Mouse (Mus musculus) forebrain, embryonic 13.5 days (tissue): ENCODE measurements at regions not wholly inside any gene's neighbourhood (a gene's known extent, or its start where the extent isn't known, plus 50 kb on each side); places are given as distances from the start of the nearest gene placed in this dataset.

Experiments used
- ATAC-seq: fragments of 200-750 bp; cut with Nextera tagmentation; 2 replicates; pipeline ENCODE4 v1.8.0; 2017
- H3K27ac ChIP-seq: fragments of 300-500 bp; sonication (generic); 2 replicates; pipeline ENCODE4 v1.5.1; 2015; ENCODE audit warnings: inconsistent platforms, mild to moderate bottlenecking, moderate library complexity
- H3K27me3 ChIP-seq: fragments of 300-500 bp; sonication (generic); 2 replicates; pipeline ENCODE4 v1.6.1; 2015; ENCODE audit warnings: mild to moderate bottlenecking, inconsistent platforms
- H3K36me3 ChIP-seq: fragments of 300-500 bp; sonication (generic); 2 replicates; pipeline ENCODE4 v1.6.1; 2015; ENCODE audit warnings: mild to moderate bottlenecking, inconsistent platforms; ENCODE audit not compliant: poor library complexity, severe bottlenecking
- H3K4me1 ChIP-seq: fragments of 300-500 bp; sonication (generic); 2 replicates; pipeline ENCODE4 v1.6.1; 2015; ENCODE audit warnings: inconsistent platforms
- H3K4me2 ChIP-seq: fragments of 300-500 bp; sonication (generic); 2 replicates; pipeline ENCODE4 v1.6.1; 2015; ENCODE audit warnings: inconsistent platforms, mild to moderate bottlenecking, moderate library complexity
- H3K4me3 ChIP-seq: fragments of 300-500 bp; sonication (generic); 2 replicates; pipeline ENCODE4 v1.5.1; 2015; ENCODE audit warnings: mild to moderate bottlenecking, inconsistent platforms
- H3K9ac ChIP-seq: fragments of 300-500 bp; sonication (generic); 2 replicates; pipeline ENCODE4 v1.6.1; 2015; ENCODE audit warnings: mild to moderate bottlenecking, inconsistent platforms
- H3K9me3 ChIP-seq: fragments of 300-500 bp; sonication (generic); replicated peaks from 2 replicates; pipeline ENCODE4 v1.6.1; 2016; ENCODE audit warnings: inconsistent platforms
- WGBS: fragments of 180-500 bp; shearing (Covaris S2); methylation state at CpG from one replicate; pipeline ENCODE4 v1.1.7; 2015; 5-methylcytosine and 5-hydroxymethylcytosine counted together

DNA sequence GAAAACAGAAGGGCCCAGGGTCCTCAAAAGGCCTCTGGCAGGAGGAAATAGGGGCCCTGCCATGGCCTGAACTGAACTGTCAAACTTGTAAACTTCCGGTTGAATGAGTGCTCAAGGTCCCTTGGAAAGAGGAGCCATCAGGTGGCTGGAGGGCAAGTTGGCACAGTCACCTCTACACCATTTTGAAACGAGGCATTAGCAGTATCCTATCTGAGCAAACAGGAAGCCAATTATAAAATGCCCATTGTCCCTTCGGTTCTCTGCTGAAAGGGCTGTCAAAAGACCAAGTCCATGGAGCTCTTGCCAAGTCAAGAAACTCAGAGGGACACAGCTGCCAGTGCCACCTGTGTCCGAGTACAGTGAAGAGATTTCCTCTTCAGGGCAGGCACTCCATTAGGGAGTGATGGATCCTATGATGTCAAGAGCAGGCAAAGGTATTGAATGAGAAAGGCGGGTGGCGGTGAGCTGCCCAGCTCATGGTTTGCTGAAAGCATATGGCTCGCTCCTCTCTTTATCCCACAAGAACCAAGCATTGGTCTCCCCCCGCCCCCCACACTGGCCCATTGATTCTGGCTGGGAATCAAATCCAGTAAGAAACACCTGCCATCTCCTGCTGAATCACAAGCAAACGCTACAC is 103.0 kb upstream of the Tut7 start:
- Histone ChIP-seq H3K27ac (peak overlapping the region; percentile 59), H3K9ac (no peak overlapping the region), H3K4me2 (no peak overlapping the region), H3K36me3 (no peaks in the 10 kb centered on the region), H3K9me3 (no peaks in the 10 kb centered on the region), H3K4me1 (peaks cover 35% of the 10 kb centered on the region), H3K27me3 (no peaks in the 10 kb centered on the region), H3K4me3 (no peak overlapping the region)
- peak; percentile 87 for ATAC-seq
- WGBS: 31% methylated on average over 9 of the region's 9 CpGs

DNA sequence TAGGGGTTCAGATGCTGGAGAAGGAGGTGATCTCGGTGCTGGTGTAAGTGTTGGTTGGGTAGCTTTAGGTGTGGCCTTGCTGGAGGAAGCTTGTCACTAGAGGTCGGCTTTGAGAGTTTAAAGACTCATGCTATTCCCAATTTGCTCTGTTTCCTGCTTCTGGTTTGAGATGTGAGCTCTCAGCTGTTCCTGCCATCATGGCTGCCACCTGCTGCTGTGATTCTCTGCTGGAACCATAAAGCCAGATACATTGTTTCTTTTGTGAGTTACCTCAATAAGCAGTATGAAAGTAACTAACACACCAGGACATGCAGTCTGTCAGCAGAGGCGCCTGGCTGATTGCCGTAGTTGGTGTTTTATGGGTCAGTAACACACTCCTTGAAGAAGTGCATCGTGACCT is 94.2 kb upstream of the Tut7 start:
- no peaks in the 10 kb centered on the region for H3K4me1 ChIP-seq
- no peak overlapping the region for H3K4me2 ChIP-seq
- WGBS: 91% methylated on average over 5 of the region's 5 CpGs
- no peak for ATAC-seq
- no peaks in the 10 kb centered on the region for H3K36me3 ChIP-seq
- no peaks in the 10 kb centered on the region for H3K9me3 ChIP-seq
- H3K9ac ChIP-seq: no peak overlapping the region
- H3K4me3 ChIP-seq: no peak overlapping the region
- H3K27me3 ChIP-seq: no peaks in the 10 kb centered on the region
- no peak overlapping the region for H3K27ac ChIP-seq

DNA sequence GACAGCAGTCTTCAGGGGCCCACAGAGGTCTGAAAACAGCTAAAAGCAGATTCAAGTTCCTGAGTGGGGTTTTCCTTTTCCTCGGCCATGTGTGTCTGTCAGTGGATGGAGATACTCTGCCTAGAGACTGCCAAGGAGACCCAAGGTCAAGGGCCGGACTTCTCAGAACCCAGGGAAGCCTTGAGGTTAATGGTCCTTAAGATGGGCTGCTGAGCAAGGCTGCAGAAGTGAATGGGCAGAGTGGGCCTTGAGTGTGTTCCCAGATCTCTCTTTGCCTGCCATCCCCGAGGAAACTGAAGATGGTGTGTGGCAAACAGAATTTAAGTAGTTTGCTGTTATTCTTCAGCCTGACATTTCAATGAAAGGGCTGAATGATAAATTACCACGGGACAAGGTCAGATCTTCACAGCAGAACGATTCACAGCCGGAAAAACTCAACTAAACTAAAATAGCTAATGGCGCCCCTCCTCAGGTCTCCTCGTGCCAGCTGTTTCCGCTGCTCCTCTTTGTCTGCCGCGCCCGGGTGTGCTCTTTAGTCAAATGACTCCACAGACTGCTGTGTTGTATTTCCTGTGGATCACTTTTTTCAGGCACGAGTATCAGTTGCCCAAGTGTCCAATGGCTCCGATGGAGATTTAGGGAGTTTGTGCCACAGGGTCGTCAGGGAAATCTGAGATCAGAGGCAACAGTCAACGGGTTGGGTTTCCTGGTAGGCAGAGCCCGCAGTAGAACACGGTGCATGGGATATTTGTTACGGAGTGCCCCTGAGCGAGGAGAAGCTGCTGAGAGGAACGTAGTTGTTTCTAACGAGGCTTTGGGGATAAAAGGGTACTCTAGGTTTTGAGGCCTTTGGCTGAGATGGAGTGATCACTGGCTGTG is 93.5 kb upstream of the Tut7 start:
- no peak overlapping the region for H3K4me2 ChIP-seq
- peaks cover 5% of the 10 kb centered on the region for H3K4me1 ChIP-seq
- no peaks in the 10 kb centered on the region for H3K9me3 ChIP-seq
- no peaks in the 10 kb centered on the region for H3K27me3 ChIP-seq
- no peak for ATAC-seq
- WGBS: 84% methylated on average over 22 of the region's 22 CpGs
- no peak overlapping the region for H3K4me3 ChIP-seq
- H3K36me3 ChIP-seq: no peaks in the 10 kb centered on the region
- H3K27ac ChIP-seq: no peak overlapping the region
- H3K9ac ChIP-seq: no peak overlapping the region

DNA sequence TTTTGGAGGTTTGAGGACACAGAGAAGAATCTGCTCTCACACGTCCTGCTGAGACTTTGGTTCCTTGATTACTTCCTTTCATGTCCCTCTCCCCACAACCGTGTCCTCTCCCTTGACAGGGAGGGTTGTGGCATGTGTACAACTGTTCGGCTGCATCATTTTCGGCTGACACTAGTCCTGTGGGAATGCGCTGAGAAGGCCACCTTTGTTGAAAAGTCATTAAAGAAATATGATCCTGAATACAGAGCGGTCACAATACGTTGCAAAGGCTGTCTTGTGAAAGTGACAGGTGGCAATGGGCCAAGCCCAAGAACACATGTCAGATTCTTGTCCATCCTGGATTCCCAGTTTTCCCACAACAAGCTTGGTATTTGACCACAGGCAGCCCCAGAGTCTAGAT is 92.8 kb upstream of the Tut7 start:
- Histone ChIP-seq H3K4me2 (no peak overlapping the region), H3K9me3 (no peaks in the 10 kb centered on the region), H3K4me3 (no peak overlapping the region), H3K27ac (no peak overlapping the region), H3K9ac (no peak overlapping the region), H3K4me1 (peaks cover 11% of the 10 kb centered on the region), H3K36me3 (no peaks in the 10 kb centered on the region), H3K27me3 (no peaks in the 10 kb centered on the region)
- WGBS: 93% methylated on average over 7 of the region's 7 CpGs
- ATAC-seq: no peak

DNA sequence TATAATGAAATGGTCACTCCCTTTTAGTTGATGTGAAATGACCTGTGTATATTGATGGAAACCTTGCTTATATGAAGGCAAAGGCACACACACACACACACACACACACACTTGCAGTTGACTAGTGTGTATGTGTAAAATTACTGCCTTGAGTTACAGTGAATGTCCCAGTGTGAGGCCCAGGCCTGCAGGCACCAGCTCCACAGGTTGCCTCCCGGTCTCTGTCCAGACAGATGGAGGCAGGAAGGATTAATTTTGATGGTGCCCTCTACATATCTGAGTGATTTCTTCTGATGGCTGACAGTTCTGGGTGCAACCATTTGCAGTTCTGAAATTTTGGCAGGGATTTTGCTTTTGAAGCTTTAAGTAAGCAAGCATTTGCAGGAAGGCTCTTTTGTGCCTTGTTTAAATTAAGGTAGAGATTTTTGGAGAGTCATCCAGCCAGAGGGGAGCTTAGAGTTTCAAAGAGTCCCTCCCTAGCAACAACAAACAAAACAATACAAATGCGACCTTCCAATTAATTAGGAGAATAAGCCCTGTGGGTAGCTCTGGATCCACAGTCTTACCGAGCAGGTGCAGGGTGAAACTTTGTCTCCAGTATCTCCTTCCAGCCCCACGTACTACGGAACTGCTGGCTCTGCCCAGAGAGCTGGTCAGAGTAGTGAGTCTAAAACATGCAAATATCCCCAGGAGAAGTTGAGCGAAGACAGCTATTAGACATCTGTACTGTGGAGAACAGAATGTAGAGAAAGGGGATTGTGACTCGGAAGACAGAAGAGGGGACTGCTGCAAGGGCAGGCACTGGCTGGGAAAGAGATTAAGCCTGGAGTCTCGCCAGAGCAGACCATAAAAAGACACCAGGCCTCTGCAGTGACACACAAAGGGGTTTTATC is 87.5 kb upstream of the Tut7 start:
- Histone ChIP-seq H3K9me3 (peaks cover 6% of the 10 kb centered on the region; the same call in 1 of the 2 replicates), H3K9ac (no peak overlapping the region), H3K27me3 (no peaks in the 10 kb centered on the region), H3K27ac (peak overlapping the region; percentile 62), H3K4me3 (no peak overlapping the region), H3K36me3 (no peaks in the 10 kb centered on the region), H3K4me2 (peak overlapping the region; percentile 13; the same call in 1 of the 2 replicates), H3K4me1 (peaks cover 23% of the 10 kb centered on the region)
- 0 out of 2 replicates have a peak, but pooled peaks have one; percentile 27 for ATAC-seq
- 6% methylated on average over 8 of the region's 8 CpGs for WGBS

DNA sequence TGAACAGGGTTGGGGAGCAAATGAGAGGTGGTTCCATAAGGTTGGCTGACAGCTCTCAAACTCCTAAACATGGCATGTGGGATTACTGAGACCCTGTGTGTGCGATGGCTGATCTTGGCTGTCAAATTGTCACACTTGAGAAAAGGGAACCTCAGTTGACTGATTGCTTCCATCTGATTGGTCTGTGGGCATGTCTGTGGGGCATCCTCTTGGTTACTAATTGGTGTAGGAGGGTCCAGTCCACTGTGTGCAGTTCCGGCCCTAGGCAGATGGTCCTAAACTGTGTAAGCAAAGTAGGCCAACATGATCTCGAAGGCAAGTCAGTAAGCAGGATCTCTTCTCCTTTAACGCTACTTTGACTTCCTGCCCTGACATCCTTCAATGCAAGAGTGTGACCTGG is 86.5 kb upstream of the Tut7 start:
- no peaks in the 10 kb centered on the region for H3K36me3 ChIP-seq
- H3K9ac ChIP-seq: no peak overlapping the region
- no peak overlapping the region for H3K4me2 ChIP-seq
- WGBS: 89% methylated on average over 4 of the region's 4 CpGs
- no peak overlapping the region for H3K4me3 ChIP-seq
- H3K4me1 ChIP-seq: peaks cover 23% of the 10 kb centered on the region
- H3K9me3 ChIP-seq: peaks cover 6% of the 10 kb centered on the region; the same call in 1 of the 2 replicates
- no peak for ATAC-seq
- no peak overlapping the region for H3K27ac ChIP-seq
- H3K27me3 ChIP-seq: no peaks in the 10 kb centered on the region

DNA sequence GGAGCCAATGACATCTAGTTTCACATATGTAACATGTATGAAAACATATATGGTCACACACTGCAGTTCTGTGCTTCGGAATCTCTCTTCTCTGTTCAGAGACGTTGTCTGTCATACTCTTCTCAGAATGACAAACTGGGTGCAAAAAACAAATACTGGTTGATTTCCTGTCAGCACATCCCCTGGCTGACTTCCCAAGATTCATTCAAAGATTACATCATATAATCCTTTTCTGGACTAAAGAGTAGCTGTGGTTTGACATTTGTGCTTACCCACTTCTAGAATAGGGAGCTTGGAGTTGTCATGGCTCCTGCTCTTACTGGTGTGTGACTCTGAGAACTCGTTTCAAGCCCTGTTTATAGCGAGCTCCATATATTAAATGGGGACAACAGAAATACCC is 85.8 kb upstream of the Tut7 start:
- Histone ChIP-seq H3K4me1 (peaks cover 23% of the 10 kb centered on the region), H3K9ac (no peak overlapping the region), H3K4me2 (no peak overlapping the region), H3K27ac (no peak overlapping the region), H3K36me3 (no peaks in the 10 kb centered on the region), H3K9me3 (peaks cover 6% of the 10 kb centered on the region; the same call in 1 of the 2 replicates), H3K4me3 (no peak overlapping the region), H3K27me3 (no peaks in the 10 kb centered on the region)
- 91% methylated on average over 4 of the region's 4 CpGs for WGBS
- no peak for ATAC-seq

DNA sequence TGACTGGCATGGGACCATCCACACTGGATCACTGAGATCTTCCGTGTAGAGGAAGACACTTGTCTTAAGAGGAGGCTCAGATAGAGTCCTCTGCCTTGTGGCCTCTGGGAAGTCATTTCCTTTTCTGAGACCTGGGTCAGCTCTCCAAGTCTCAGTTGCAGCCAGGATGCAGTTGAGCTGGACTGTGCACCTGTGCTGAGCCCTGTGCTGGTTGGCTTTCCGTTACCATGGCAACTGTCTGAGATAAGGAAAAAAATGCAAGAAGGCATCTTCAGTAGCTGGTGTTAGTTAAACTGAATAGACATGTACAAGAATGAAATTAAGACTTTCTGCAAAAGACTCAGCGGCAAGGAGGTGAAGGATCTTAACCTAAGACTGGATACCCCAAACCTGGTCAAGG is 82.5 kb upstream of the Tut7 start:
- no peak overlapping the region for H3K4me2 ChIP-seq
- peaks cover 6% of the 10 kb centered on the region; the same call in 1 of the 2 replicates for H3K9me3 ChIP-seq
- H3K9ac ChIP-seq: no peak overlapping the region
- H3K27me3 ChIP-seq: no peaks in the 10 kb centered on the region
- no peak for ATAC-seq
- no peak overlapping the region for H3K27ac ChIP-seq
- WGBS: 77% methylated on average over 3 of the region's 3 CpGs
- H3K4me1 ChIP-seq: peaks cover 9% of the 10 kb centered on the region
- H3K36me3 ChIP-seq: no peaks in the 10 kb centered on the region
- H3K4me3 ChIP-seq: no peak overlapping the region

DNA sequence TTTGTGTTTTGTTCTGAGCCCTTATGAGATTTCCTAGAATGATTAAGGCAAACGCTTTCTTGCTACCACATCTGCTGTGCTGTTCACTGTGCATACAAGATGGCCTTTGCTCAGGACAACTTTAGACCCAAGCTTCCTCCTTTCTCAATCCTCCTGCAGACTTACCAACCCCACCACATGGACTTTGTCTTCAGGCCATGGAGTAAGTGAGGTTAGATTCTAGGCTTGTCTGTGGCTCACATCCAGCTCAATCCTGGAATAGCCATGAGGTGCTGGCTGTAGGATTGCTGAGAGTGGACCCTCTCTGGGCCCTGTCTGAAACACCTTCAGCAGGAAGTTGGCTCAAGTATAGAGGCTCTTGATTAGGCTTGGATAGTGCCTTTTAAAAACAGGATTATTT is 81.5 kb upstream of the Tut7 start:
- peaks cover 6% of the 10 kb centered on the region; the same call in 1 of the 2 replicates for H3K9me3 ChIP-seq
- H3K27me3 ChIP-seq: no peaks in the 10 kb centered on the region
- no peak overlapping the region for H3K4me3 ChIP-seq
- H3K4me1 ChIP-seq: no peaks in the 10 kb centered on the region; the same call in 1 of the 2 replicates
- WGBS: 88% methylated on average over 1 of the region's 1 CpGs
- H3K36me3 ChIP-seq: no peaks in the 10 kb centered on the region
- no peak for ATAC-seq
- no peak overlapping the region for H3K4me2 ChIP-seq
- no peak overlapping the region for H3K27ac ChIP-seq
- H3K9ac ChIP-seq: no peak overlapping the region

DNA sequence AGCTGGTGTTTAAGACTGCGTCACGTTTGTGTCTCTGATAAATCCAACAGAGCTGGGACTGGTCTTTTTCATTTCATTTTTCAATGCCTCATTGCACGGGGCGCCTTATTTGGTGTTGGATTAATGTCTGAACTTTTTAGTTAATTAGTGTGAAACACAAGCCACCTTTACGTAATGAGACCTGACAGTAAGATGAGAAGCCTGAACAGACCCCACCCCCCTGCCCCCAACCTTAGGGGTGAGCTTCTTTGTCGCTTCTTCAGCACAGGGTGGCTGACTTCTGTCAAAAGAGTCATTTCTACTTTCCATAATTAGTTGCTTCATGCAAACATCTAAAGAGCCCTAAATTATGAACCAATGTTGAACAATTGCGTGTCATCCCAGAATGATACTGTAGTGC is 76.6 kb upstream of the Tut7 start:
- Histone ChIP-seq H3K27ac (no peak overlapping the region), H3K4me2 (no peak overlapping the region), H3K9me3 (no peaks in the 10 kb centered on the region), H3K4me3 (no peak overlapping the region), H3K4me1 (no peaks in the 10 kb centered on the region), H3K9ac (no peak overlapping the region), H3K36me3 (no peaks in the 10 kb centered on the region), H3K27me3 (no peaks in the 10 kb centered on the region)
- 39% methylated on average over 7 of the region's 7 CpGs for WGBS
- ATAC-seq: no peak

DNA sequence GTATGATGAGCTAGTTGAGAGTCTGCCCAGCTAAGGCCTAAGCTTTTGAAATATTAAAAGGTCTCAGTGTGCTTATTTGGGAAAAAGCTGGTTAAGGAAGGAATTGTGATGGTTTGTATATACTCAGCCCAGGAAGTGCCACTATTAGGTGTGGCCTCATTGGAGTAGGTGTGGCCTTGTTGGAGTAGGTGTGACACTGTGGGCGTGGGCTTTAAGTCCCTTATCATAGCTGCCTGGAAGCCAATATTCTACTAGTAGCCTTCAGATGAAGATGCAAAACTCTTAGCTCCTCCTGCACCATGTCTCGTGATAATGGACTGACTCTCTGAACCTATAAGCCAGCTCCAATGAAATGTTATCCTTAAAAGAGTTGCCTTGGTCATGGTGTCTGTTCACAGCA is 72.8 kb upstream of the Tut7 start:
- peaks cover 13% of the 10 kb centered on the region for H3K4me1 ChIP-seq
- H3K9me3 ChIP-seq: no peaks in the 10 kb centered on the region
- no peaks in the 10 kb centered on the region for H3K27me3 ChIP-seq
- ATAC-seq: no peak
- H3K27ac ChIP-seq: no peak overlapping the region
- no peaks in the 10 kb centered on the region for H3K36me3 ChIP-seq
- H3K4me2 ChIP-seq: no peak overlapping the region
- H3K4me3 ChIP-seq: no peak overlapping the region
- H3K9ac ChIP-seq: no peak overlapping the region
- 86% methylated on average over 2 of the region's 2 CpGs for WGBS

DNA sequence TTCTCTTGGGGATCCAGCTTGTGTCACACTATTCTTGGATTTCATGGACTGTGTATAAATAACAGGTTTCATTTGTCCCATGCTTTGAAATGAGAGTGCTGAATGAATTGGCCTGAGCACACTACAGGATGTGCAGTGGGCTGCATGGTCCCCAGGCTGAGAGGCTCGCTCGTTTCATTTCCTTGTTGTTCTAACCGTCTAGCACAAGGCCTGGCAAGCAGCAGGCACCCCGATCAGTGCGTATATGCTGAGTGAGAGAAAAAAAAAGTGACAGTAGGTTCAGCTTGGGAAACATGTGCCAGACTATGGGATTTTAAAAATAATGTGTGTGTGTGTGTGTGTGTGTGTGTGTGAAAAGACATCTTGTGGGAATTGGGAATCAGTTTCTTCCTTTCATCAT is 71.1 kb upstream of the Tut7 start:
- Histone ChIP-seq H3K4me1 (peaks cover 24% of the 10 kb centered on the region), H3K4me2 (no peak overlapping the region), H3K36me3 (no peaks in the 10 kb centered on the region)

More for the DNA sequence above, 71.1 kb upstream of the Tut7 start:
- Histone ChIP-seq H3K27me3 (no peaks in the 10 kb centered on the region), H3K27ac (no peak overlapping the region), H3K9me3 (no peaks in the 10 kb centered on the region), H3K9ac (no peak overlapping the region), H3K4me3 (no peak overlapping the region)
- 78% methylated on average over 5 of the region's 5 CpGs for WGBS
- no peak for ATAC-seq
